Mouse (Mus musculus) liver, adult 2 months (tissue): ENCODE results near the gene Slc35g1. TPM values are rescaled to one million over a fixed set of nuclear protein-coding genes. Genes with fewer than 3 reads are reported as not detected.
A peak's percentile ranks its signal among the peaks of the same experiment; 100 is the strongest.

Source experiments
- DNase-seq: peaks from one replicate; pipeline ENCODE4 v3.0.0-alpha.2; 2011; ENCODE audit warnings: low read depth, low spot score; ENCODE audit errors: extremely low read depth
- H3K27ac ChIP-seq: fragments of 200-500 bp; replicated peaks from 2 replicates; pipeline ENCODE4 v1.5.1; 2012; ENCODE audit warnings: low read depth, mild to moderate bottlenecking, control low read depth, inconsistent platforms, low read length; ENCODE audit not compliant: insufficient read depth
- H3K27me3 ChIP-seq: fragments of 200-500 bp; 2 replicates; pipeline ENCODE4 v1.6.1; 2012; ENCODE audit warnings: mild to moderate bottlenecking, moderate library complexity, low read length, inconsistent platforms; ENCODE audit not compliant: control insufficient read depth, insufficient read depth
- H3K36me3 ChIP-seq: fragments of 200-500 bp; 2 replicates; pipeline ENCODE4 v1.6.1; 2012; ENCODE audit warnings: low read length, inconsistent platforms; ENCODE audit not compliant: control insufficient read depth, insufficient read depth
- H3K4me1 ChIP-seq: fragments of 200-500 bp; 2 replicates; pipeline ENCODE4 v1.6.1; 2011; ENCODE audit warnings: low read length; ENCODE audit not compliant: control insufficient read depth, insufficient read depth
- H3K4me3 ChIP-seq: fragments of 200-500 bp; 2 replicates; pipeline ENCODE4 v1.5.1; 2011; ENCODE audit warnings: low read depth, mild to moderate bottlenecking, control low read depth, low read length, moderate library complexity; ENCODE audit not compliant: insufficient read depth
- H3K79me2 ChIP-seq: fragments of 200-500 bp; 2 replicates; pipeline ENCODE4 v1.6.1; 2012; ENCODE audit warnings: inconsistent platforms, mild to moderate bottlenecking, low read length, moderate library complexity; ENCODE audit not compliant: control insufficient read depth, insufficient read depth
- H3K9ac ChIP-seq: fragments of 200-500 bp; 2 replicates; pipeline ENCODE4 v1.6.1; 2012; ENCODE audit warnings: low read depth, mild to moderate bottlenecking, control low read depth, inconsistent platforms, low read length
- CTCF ChIP-seq: fragments of 200-500 bp; IDR thresholded peaks from 2 replicates; pipeline ENCODE4 v1.5.1; 2011; ENCODE audit warnings: low read depth, low read length, control low read depth
- POLR2A ChIP-seq: fragments of 200-500 bp; IDR thresholded peaks from 2 replicates; pipeline ENCODE4 v1.6.1; 2011; ENCODE audit warnings: low read length, control low read depth; ENCODE audit not compliant: insufficient read depth; ENCODE audit errors: extremely low read depth
- WGBS: fragments of 180-500 bp; shearing (Covaris S2); methylation state at CpG from one replicate; pipeline ENCODE4 v1.1.7; 2018; 5-methylcytosine and 5-hydroxymethylcytosine counted together
- polyA plus RNA-seq: library from polyadenylated mRNA; depleted of rRNA; stranded (reverse); fragments of >200 nt; gene quantifications from 2 replicates; pipeline ENCODE4 v1.2.3, GENCODE M21; 2012
- total RNA-seq: library from RNA; depleted of rRNA; stranded (reverse); fragments of >200 nt; gene quantifications from 2 replicates; pipeline ENCODE4 v1.2.3, GENCODE M21; 2014

The Slc35g1 gene
- total and polyA plus RNA-seq, 2 experiments = 4.7 to 16.3 TPM

DNA sequence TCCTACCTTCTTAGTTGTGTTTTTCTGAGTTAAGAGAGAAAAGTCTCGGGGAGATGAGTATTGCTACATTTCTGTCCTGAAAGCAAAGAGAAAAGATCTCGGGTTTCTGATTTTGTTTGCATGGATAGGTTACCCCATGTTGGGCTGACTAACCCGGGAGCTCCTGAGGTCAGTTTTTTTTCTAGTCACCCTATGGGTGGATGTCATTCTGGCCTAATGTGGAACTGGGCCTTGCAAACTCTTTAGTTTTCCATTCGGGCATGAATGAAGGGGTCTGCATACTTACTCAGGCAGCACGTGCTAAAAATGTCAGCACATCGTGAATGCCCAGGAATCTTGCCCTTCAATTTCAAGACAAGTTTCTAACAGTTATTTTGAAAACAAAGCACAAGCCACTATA lies 1.2 kb downstream of the Slc35g1 start:
- 29% methylated on average over 6 of the region's 6 CpGs for WGBS
- Histone ChIP-seq H3K36me3 (peaks cover 11% of the 10 kb centered on the region), H3K4me1 (peaks cover 14% of the 10 kb centered on the region), H3K9ac (peak overlapping the region; percentile 77), H3K79me2 (peaks cover 15% of the 10 kb centered on the region; the same call in 1 of the 2 replicates), H3K27me3 (no peaks in the 10 kb centered on the region), H3K27ac (peak overlapping the region; percentile 98), H3K4me3 (peak overlapping the region; percentile 95)
- DNase-seq = peak; percentile 64
- TF ChIP-seq POLR2A = no peak
- no peak for TF ChIP-seq CTCF

DNA sequence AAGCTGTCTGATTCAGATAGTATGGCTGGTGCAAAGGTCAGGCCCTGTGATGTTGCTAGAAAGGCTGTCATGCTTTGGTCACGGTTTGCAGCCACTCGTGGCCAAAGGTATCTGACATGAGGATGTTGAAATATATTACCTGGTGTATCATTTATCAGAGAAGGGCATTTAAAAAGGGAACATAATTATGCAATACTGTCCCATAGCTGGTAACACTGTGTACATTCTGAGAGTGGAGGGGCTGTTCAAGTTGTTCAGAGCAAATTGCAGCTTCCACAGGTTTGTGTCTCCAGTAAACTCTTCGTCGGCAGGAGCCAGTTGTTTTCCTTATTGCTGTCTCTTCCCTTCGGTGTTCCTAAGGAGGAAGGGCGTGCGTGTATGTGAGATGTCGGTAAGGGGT lies 3.2 kb downstream of the Slc35g1 start:
- Histone ChIP-seq H3K36me3 (peaks cover 22% of the 10 kb centered on the region), H3K27ac (peak overlapping the region; percentile 95), H3K79me2 (peaks cover 15% of the 10 kb centered on the region; the same call in 1 of the 2 replicates), H3K4me3 (peak overlapping the region; percentile 44), H3K4me1 (peaks cover 14% of the 10 kb centered on the region), H3K27me3 (no peaks in the 10 kb centered on the region), H3K9ac (peak overlapping the region; percentile 76)
- TF ChIP-seq POLR2A = no peak
- no peak for TF ChIP-seq CTCF
- 29% methylated on average over 8 of the region's 8 CpGs for WGBS
- peak; percentile 97 for DNase-seq

GRCm38 (mm10) chr19:38400851-38401250 lies 5.1 kb downstream of the Slc35g1 start:
- no peaks in the 10 kb centered on the region for H3K27me3 ChIP-seq
- WGBS = 62% methylated on average over 2 of the region's 2 CpGs
- H3K4me1 ChIP-seq = peaks cover 14% of the 10 kb centered on the region
- no peak overlapping the region for H3K9ac ChIP-seq
- H3K27ac ChIP-seq = no peak overlapping the region
- H3K4me3 ChIP-seq = no peak overlapping the region
- peak; percentile 30 for DNase-seq
- H3K36me3 ChIP-seq = peaks cover 28% of the 10 kb centered on the region
- no peak for TF ChIP-seq CTCF
- TF ChIP-seq POLR2A = no peak
- peaks cover 15% of the 10 kb centered on the region; the same call in 1 of the 2 replicates for H3K79me2 ChIP-seq

DNA sequence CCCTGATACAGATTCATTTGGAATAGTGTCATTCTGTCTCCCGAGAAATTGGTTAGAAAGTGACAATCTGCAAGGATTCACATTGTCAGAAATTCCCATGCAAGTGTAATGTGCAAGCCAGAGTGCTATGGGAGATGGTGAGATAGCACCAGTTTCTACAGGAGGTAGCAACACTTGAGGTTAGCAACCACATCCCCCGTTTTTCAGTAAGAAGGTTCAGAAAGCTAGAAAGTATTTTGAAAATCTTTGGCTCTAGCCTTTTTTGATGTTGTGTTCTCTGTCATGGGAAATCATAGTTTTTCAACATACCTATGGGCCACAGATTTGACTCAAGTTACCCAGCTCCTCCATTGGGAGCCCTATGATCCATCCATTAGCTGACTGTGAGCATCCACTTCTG lies 5.6 kb downstream of the Slc35g1 start:
- H3K27ac ChIP-seq = no peak overlapping the region
- peaks cover 31% of the 10 kb centered on the region for H3K36me3 ChIP-seq
- 86% methylated on average over 2 of the region's 2 CpGs for WGBS
- peaks cover 15% of the 10 kb centered on the region; the same call in 1 of the 2 replicates for H3K79me2 ChIP-seq
- no peak for DNase-seq
- TF ChIP-seq POLR2A (no peak), CTCF (no peak)
- no peaks in the 10 kb centered on the region for H3K27me3 ChIP-seq
- peaks cover 14% of the 10 kb centered on the region for H3K4me1 ChIP-seq
- no peak overlapping the region for H3K9ac ChIP-seq
- no peak overlapping the region for H3K4me3 ChIP-seq

GRCm38 (mm10) chr19:38410357-38411056 lies 14.7 kb downstream of the Slc35g1 start:
- H3K4me1 ChIP-seq = no peaks in the 10 kb centered on the region
- DNase-seq = no peak
- peaks cover 19% of the 10 kb centered on the region for H3K36me3 ChIP-seq
- WGBS = 90% methylated on average over 10 of the region's 10 CpGs
- TF ChIP-seq CTCF (no peak), POLR2A (no peak)
- H3K9ac ChIP-seq = no peak overlapping the region
- no peaks in the 10 kb centered on the region for H3K79me2 ChIP-seq
- no peak overlapping the region for H3K4me3 ChIP-seq
- no peak overlapping the region for H3K27ac ChIP-seq
- H3K27me3 ChIP-seq = no peaks in the 10 kb centered on the region

DNA sequence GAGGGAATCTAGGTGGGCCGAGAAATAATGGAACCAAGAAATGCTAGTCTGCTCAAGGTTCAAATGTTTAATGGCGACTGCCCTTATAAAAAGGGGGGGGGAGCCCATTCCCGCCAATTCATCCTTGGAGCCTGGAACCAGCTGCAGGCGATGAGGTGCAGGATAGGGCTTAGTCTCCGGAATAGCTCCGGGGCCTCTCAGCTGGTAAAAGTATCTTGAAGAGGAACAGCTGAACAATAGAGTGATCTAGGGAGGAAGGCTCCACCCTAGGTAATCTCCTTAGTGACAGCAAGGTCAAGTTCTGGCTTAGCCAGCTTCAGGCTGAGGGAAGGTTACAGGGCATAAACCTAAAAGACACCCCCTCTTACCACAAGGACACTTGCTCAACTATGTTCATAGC lies 18.1 kb downstream of the Slc35g1 start:
- WGBS = 81% methylated on average over 6 of the region's 6 CpGs
- H3K27ac ChIP-seq = no peak overlapping the region
- peaks cover under 1% of the 10 kb centered on the region for H3K4me1 ChIP-seq
- no peak for DNase-seq
- H3K4me3 ChIP-seq = no peak overlapping the region
- TF ChIP-seq CTCF = no peak
- TF ChIP-seq POLR2A = no peak
- H3K9ac ChIP-seq = no peak overlapping the region
- H3K79me2 ChIP-seq = no peaks in the 10 kb centered on the region
- H3K27me3 ChIP-seq = no peaks in the 10 kb centered on the region
- H3K36me3 ChIP-seq = peaks cover 14% of the 10 kb centered on the region
